Mouse (Mus musculus) testis, adult 2 months (tissue): ENCODE results near the gene Ehd1.

Source experiments
- CTCF ChIP-seq: fragments of 200-500 bp; IDR thresholded peaks from 2 replicates; pipeline ENCODE4 v1.5.1; 2012; ENCODE audit warnings: low read depth, mild to moderate bottlenecking, inconsistent platforms, low read length, moderate library complexity; ENCODE audit not compliant: control insufficient read depth, insufficient read depth, insufficient replicate concordance
- POLR2A ChIP-seq: fragments of 200-500 bp; IDR thresholded peaks from 2 replicates; pipeline ENCODE4 v1.6.1; 2012; ENCODE audit warnings: low read depth, mild to moderate bottlenecking, inconsistent platforms, low read length, moderate library complexity; ENCODE audit not compliant: control insufficient read depth

DNA sequence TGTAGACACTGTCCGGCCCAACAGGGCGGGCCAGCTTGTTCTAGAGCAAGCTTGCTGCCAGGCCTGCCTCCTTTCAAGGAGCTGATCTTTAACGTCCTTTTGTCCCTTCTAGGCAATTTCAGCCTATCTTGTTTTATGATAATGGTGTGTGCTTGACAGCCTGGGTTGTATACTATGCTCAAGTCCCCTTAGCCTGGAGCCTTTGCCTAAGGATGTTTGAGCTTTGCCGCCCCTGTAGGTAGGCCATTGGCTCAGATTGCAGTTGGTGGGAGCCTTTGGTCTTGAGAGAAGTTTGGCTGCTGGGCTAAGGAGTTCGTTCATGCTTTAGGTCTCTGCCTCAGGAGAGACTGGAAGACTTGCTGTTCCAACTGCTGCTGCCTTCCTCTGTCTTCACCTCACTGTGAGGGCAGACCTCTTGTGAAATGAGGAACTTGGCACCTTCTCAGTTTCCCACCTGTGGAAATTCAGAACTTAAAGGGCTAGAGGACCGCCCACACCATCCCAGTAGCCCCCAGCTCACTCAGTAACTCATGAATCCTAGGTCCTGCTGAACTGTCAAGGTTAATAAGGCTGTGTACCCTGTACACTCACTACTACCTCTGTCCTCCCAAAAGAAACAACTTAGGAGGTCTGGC lies 2.0 kb downstream of the Ehd1 start:
- no peak for TF ChIP-seq POLR2A
- TF ChIP-seq CTCF = no peak
